Mouse (Mus musculus): ENCODE measurements around the gene Foxo4.

DNA sequence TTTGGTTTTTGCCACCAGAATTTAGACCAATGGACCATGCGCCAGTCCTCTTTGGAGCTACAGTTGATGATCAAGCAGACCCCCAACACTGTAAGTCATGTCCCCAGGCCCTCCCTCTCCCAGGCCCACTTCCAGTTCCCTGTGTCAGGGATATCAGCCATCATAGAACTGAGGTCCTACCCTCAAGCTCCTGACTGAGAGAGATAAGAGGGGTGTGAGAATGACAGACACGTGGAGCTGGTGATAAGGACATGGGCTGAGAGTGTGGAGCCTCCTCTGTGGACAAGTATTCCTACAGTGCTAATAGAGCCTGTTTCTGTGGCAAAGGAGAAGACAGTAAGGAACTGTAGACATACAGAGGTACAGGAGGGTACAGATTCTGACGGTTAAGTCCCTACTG lies 33.2 kb downstream of the Foxo4 start:
- TF ChIP-seq CTCF (IDR thresholded peaks at IDR 0.05; ENCODE audit: control insufficient read depth, insufficient read depth, low read length) (no peak), POLR2A (IDR thresholded peaks at IDR 0.05; ENCODE audit: borderline replicate concordance, control insufficient read depth, low read depth, low read length) (no peak)
